ENCODE assay signal across 26 mouse cellular contexts in genomic region chr16:3781237-3781636, GRCm38 (mm10). TPM values are rescaled to one million over a fixed set of nuclear protein-coding genes. Genes with fewer than 3 reads are reported as not detected.
DNase-seq lines count a peak whose midpoint lies in the region; ATAC-seq lines count a peak whose summit lies in the region.
"Had no signal": no experiment of that assay in that cellular context is flagged by ENCODE, and none has a peak within 500 bp of the region (broad histone marks: within the 10 kb centered on the region; RNA-seq: fewer than 3 reads in every experiment).

No protein-coding gene starts in this region.

- H3K9me3 ChIP-seq in embryonic facial prominence, embryonic 14.5 days (ENCODE audit: control insufficient read depth, low read length) = no peaks in the 10 kb centered on the region
- no peaks in the 10 kb centered on the region for H3K9me3 ChIP-seq in embryonic facial prominence, embryonic 10.5 days
- no peaks in the 10 kb centered on the region for H3K9me3 ChIP-seq in midbrain, embryonic 14.5 days (ENCODE audit: control insufficient read depth, low read length)
- H3K9me3 ChIP-seq in midbrain, embryonic 15.5 days = no peaks in the 10 kb centered on the region
- H3K9me3 ChIP-seq: embryonic facial prominence, embryonic 13.5 days; forebrain, embryonic 12.5 days; forebrain, embryonic 15.5 days; G1E had no signal

- H3K4me1 ChIP-seq in embryonic facial prominence, embryonic 14.5 days (ENCODE audit: control insufficient read depth, insufficient read depth, low read length) = no peaks in the 10 kb centered on the region
- peaks cover 3% of the 10 kb centered on the region; the same call in 1 of the 2 replicates for H3K4me1 ChIP-seq in embryonic facial prominence, embryonic 10.5 days
- H3K4me1 ChIP-seq in midbrain, embryonic 14.5 days (ENCODE audit: control insufficient read depth, insufficient read depth, low read length) = no peaks in the 10 kb centered on the region
- H3K4me1 ChIP-seq in midbrain, embryonic 15.5 days = no peaks in the 10 kb centered on the region
- H3K4me1 ChIP-seq: embryonic facial prominence, embryonic 13.5 days; forebrain, embryonic 12.5 days; forebrain, embryonic 15.5 days had no signal

- no peaks in the 10 kb centered on the region for H3K36me3 ChIP-seq in embryonic facial prominence, embryonic 14.5 days (ENCODE audit: control insufficient read depth, insufficient read depth, low read length)
- H3K36me3 ChIP-seq in embryonic facial prominence, embryonic 10.5 days (replicated peaks) = no peaks in the 10 kb centered on the region
- H3K36me3 ChIP-seq in midbrain, embryonic 14.5 days (ENCODE audit: control insufficient read depth, insufficient read depth, low read length) = no peaks in the 10 kb centered on the region
- H3K36me3 ChIP-seq in midbrain, embryonic 15.5 days (replicated peaks) = no peaks in the 10 kb centered on the region
- H3K36me3 ChIP-seq: embryonic facial prominence, embryonic 13.5 days; forebrain, embryonic 12.5 days; forebrain, embryonic 15.5 days; G1E had no signal

- peak; percentile 38 for DNase-seq in embryonic facial prominence, embryonic 14.5 days (ENCODE audit: low spot score)
- DNase-seq in embryonic facial prominence, embryonic 10.5 days (ENCODE audit: low spot score) = no peak
- DNase-seq in midbrain, embryonic 14.5 days = peak; percentile 6
- DNase-seq in forelimb bud, embryonic 11.5 days (ENCODE audit: low read depth, low spot score) = peak; percentile 2
- DNase-seq in retina, postnatal 1 day = peak; percentile 75
- no peak for DNase-seq in thymus, postnatal 25 days
- DNase-seq in urinary bladder, postnatal 4 days (ENCODE audit: low spot score in 2 of 2) = no peak
- DNase-seq: adrenal gland, adult 2 months; adrenal gland, postnatal 10 days; adrenal gland, postnatal 25 days; B cell, adult 2 months; cerebellum, adult 11-12 months; cerebellum, adult 2 months; cerebellum, adult 9-10 months; cerebellum, postnatal 10 days; cerebellum, postnatal 25 days; forebrain, postnatal 0 days had no signal

- no peak overlapping the region for H3K9ac ChIP-seq in embryonic facial prominence, embryonic 14.5 days (ENCODE audit: low read depth, low read length)
- H3K9ac ChIP-seq in midbrain, embryonic 14.5 days (replicated peaks; ENCODE audit: low read length) = no peak overlapping the region
- H3K9ac ChIP-seq in midbrain, embryonic 15.5 days = no peak overlapping the region
- H3K9ac ChIP-seq: embryonic facial prominence, embryonic 13.5 days; forebrain, embryonic 12.5 days; forebrain, embryonic 15.5 days; forebrain, postnatal 0 days had no signal

- no peak overlapping the region for H3K4me3 ChIP-seq in embryonic facial prominence, embryonic 14.5 days (ENCODE audit: low read depth, low read length)
- H3K4me3 ChIP-seq in embryonic facial prominence, embryonic 10.5 days = no peak overlapping the region
- H3K4me3 ChIP-seq in midbrain, embryonic 14.5 days (replicated peaks; ENCODE audit: low read depth, low read length) = no peak overlapping the region
- no peak overlapping the region for H3K4me3 ChIP-seq in midbrain, embryonic 15.5 days
- H3K4me3 ChIP-seq: embryonic facial prominence, embryonic 13.5 days; forebrain, embryonic 12.5 days; forebrain, embryonic 15.5 days had no signal

- no peak overlapping the region for H3K27ac ChIP-seq in embryonic facial prominence, embryonic 14.5 days (replicated peaks; ENCODE audit: low read depth, low read length)
- H3K27ac ChIP-seq in embryonic facial prominence, embryonic 10.5 days (replicated peaks) = no peak overlapping the region
- no peak overlapping the region for H3K27ac ChIP-seq in midbrain, embryonic 14.5 days (replicated peaks; ENCODE audit: low read depth, low read length)
- no peak overlapping the region for H3K27ac ChIP-seq in midbrain, embryonic 15.5 days
- H3K27ac ChIP-seq: embryonic facial prominence, embryonic 13.5 days; forebrain, embryonic 12.5 days; forebrain, embryonic 15.5 days had no signal

- H3K27me3 ChIP-seq in embryonic facial prominence, embryonic 14.5 days (replicated peaks; ENCODE audit: control insufficient read depth, insufficient read depth, low read length) = no peaks in the 10 kb centered on the region
- H3K27me3 ChIP-seq in embryonic facial prominence, embryonic 10.5 days (replicated peaks; ENCODE audit: low read depth, poor library complexity, severe bottlenecking) = no peaks in the 10 kb centered on the region
- H3K27me3 ChIP-seq in midbrain, embryonic 14.5 days (ENCODE audit: control insufficient read depth, insufficient read depth, low read length) = no peaks in the 10 kb centered on the region
- H3K27me3 ChIP-seq in midbrain, embryonic 15.5 days (replicated peaks) = no peaks in the 10 kb centered on the region
- H3K27me3 ChIP-seq: CH12.LX; embryonic facial prominence, embryonic 13.5 days had no signal

- peak; percentile 87 for ATAC-seq in embryonic facial prominence, embryonic 14.5 days (ENCODE audit: low read depth)
- ATAC-seq in midbrain, embryonic 14.5 days (ENCODE audit: low FRiP score, low TSS enrichment) = no peak
- no peak for ATAC-seq in midbrain, embryonic 15.5 days (replicated peaks)
- ATAC-seq: CD4-positive, CD25-positive, alpha-beta regulatory T cell, adult 4 months; forebrain, embryonic 15.5 days; forebrain, postnatal 0 days had no signal

- H3K4me2 ChIP-seq in embryonic facial prominence, embryonic 14.5 days (ENCODE audit: low read depth, low read length) = no peak overlapping the region
- H3K4me2 ChIP-seq in midbrain, embryonic 14.5 days (ENCODE audit: low read length) = no peak overlapping the region
- no peak overlapping the region for H3K4me2 ChIP-seq in midbrain, embryonic 15.5 days
- H3K4me2 ChIP-seq: embryonic facial prominence, embryonic 13.5 days; forebrain, embryonic 12.5 days; forebrain, embryonic 15.5 days had no signal

RNA-seq across cellular contexts. Expression of gene Zfp263, which starts 37.3 kb away (rescaled TPM):
- polyA plus RNA-seq in embryonic facial prominence, embryonic 14.5 days (2014; fragmentation: Nextera tagmentation; extraction: Ambion mirVana) = 20.5 and 24.2 TPM in 2 replicates
- polyA plus RNA-seq in embryonic facial prominence, embryonic 10.5 days (2016; fragmentation: Nextera tagmentation; extraction: Ambion mirVana) = 51.3 and 53.3 TPM in 2 replicates
- 30.5 and 35.4 TPM in 2 replicates for polyA plus RNA-seq in midbrain, embryonic 14.5 days (2014; fragmentation: Nextera tagmentation; extraction: Ambion mirVana)
- 55.8 and 61.4 TPM in 2 replicates for polyA plus RNA-seq in midbrain, embryonic 15.5 days (2015; fragmentation: Nextera tagmentation; extraction: Ambion mirVana)

RNA-seq across cellular contexts. Expression of gene Olfr15, which starts 49.4 kb away (rescaled TPM):
- 0.60 and 0.93 TPM in 2 replicates for polyA plus RNA-seq in embryonic facial prominence, embryonic 14.5 days (2014; fragmentation: Nextera tagmentation; extraction: Ambion mirVana)
- polyA plus RNA-seq in embryonic facial prominence, embryonic 10.5 days (2016; fragmentation: Nextera tagmentation; extraction: Ambion mirVana) = 0.31 TPM in 1 of 2 replicates, not detected in the other
- not detected in 2 replicates for polyA plus RNA-seq in midbrain, embryonic 14.5 days (2014; fragmentation: Nextera tagmentation; extraction: Ambion mirVana)
- not detected in 2 replicates for polyA plus RNA-seq in midbrain, embryonic 15.5 days (2015; fragmentation: Nextera tagmentation; extraction: Ambion mirVana)
- polyA plus RNA-seq: adrenal gland, adult 2 months; cerebellum, adult 2 months; cortical plate, adult 2 months; forebrain, embryonic 15.5 days; forebrain, postnatal 0 days; frontal cortex, adult 2 months; G1E had no signal

Comparison
In these comparisons a context has a peak if more than half of its experiments do, and no peak if none do; other contexts are left out.
1. DNase-seq: peak in embryonic facial prominence, embryonic 14.5 days (single experiment), midbrain, embryonic 14.5 days (single experiment), forelimb bud, embryonic 11.5 days (single experiment) and retina, postnatal 1 day (single experiment); none in embryonic facial prominence, embryonic 10.5 days (single experiment), thymus, postnatal 25 days (single experiment) and urinary bladder, postnatal 4 days (0 of 2).